Mouse (Mus musculus) hematopoietic multipotent progenitor cell, adult 10-12 weeks (in vitro differentiated cells): ENCODE results near the gene Slc35d3. TPM values are rescaled to one million over a fixed set of nuclear protein-coding genes. Genes with fewer than 3 reads are reported as not detected.

Experiments
- polyA plus RNA-seq: library from polyadenylated mRNA; stranded (reverse); fragments of >175 nt; gene quantifications from 2 replicates; pipeline ENCODE4 v1.2.3, GENCODE M21; 2012; ENCODE audit warnings: low replicate concordance

The Slc35d3 gene
- polyA plus RNA-seq: 0.44 and 0.78 TPM in 2 replicates

GRCm38 (mm10) chr10:19850998-19851691 lies at the start of gene Slc35d3:
TSS of gene Slc35d3 (minus strand) at chr10:19851459.

Other genes with a start within 250 kb of the Slc35d3 start
- gene Il22ra2, start 229.5 kb downstream of the Slc35d3 start, polyA plus RNA-seq: not detected in 2 replicates
- gene Il20ra, start 138.9 kb downstream of the Slc35d3 start, polyA plus RNA-seq: 0.07 TPM in 1 of 2 replicates, not detected in the other
- 5.5 and 6.6 TPM in 2 replicates for gene Pex7, start 56.2 kb upstream of the Slc35d3 start, polyA plus RNA-seq
- gene Map3k5, start 83.0 kb upstream of the Slc35d3 start, polyA plus RNA-seq: 5.5 and 11.9 TPM in 2 replicates